Mouse (Mus musculus) large intestine, adult 2 months (tissue): ENCODE results near the gene Cops2. TPM values are rescaled to one million over a fixed set of nuclear protein-coding genes. Genes with fewer than 3 reads are reported as not detected.

Source experiments
- DNase-seq: peaks from one replicate; pipeline ENCODE4 v3.0.0-alpha.2; 2012; ENCODE audit warnings: low read depth, low spot score
- WGBS: fragments of 180-500 bp; shearing (Covaris S2); methylation state at CpG from one replicate; pipeline ENCODE4 v1.1.7; 2018; 5-methylcytosine and 5-hydroxymethylcytosine counted together
- polyA plus RNA-seq: library from polyadenylated mRNA; depleted of rRNA; stranded (reverse); fragments of >200 nt; gene quantifications from 2 replicates; pipeline ENCODE4 v1.2.3, GENCODE M21; 2012; rRNA removed

The Cops2 gene
- polyA plus RNA-seq, 1 experiment: 8.5 TPM

GRCm38 (mm10) chr2:125784392-125784791, 74.5 kb downstream of the Cops2 start:
- 68% methylated on average over 4 of the region's 4 CpGs for WGBS
- DNase-seq: no peak

GRCm38 (mm10) chr2:125783868-125784267, 75.1 kb downstream of the Cops2 start:
- WGBS: 61% methylated on average over 4 of the region's 4 CpGs
- DNase-seq: no peak

GRCm38 (mm10) chr2:125782719-125783109, 76.2 kb downstream of the Cops2 start, which contains the start of gene Secisbp2l:
Gene Secisbp2l (minus strand): TSS chr2:125782870.
- under 1% methylated on average over 27 of the region's 28 CpGs for WGBS
- DNase-seq: peak; percentile 58

GRCm38 (mm10) chr2:125781978-125782718, 76.8 kb downstream of the Cops2 start:
- DNase-seq: no peak
- under 1% methylated on average over 44 of the region's 44 CpGs for WGBS

- 47% methylated on average over 2 of the region's 2 CpGs for WGBS
- no peak for DNase-seq
These were observed 77.9 kb downstream of the Cops2 start for GRCm38 (mm10) chr2:125781006-125781405.

Other genes starting within 250 kb of the Cops2 start
- gene Cep152, start 234.0 kb downstream of the Cops2 start, polyA plus RNA-seq: 1.3 and 2.2 TPM in 2 replicates
- 5.4 and 5.6 TPM in 2 replicates for gene Eid1, start 186.0 kb downstream of the Cops2 start, polyA plus RNA-seq
- gene Shc4, start 135.0 kb downstream of the Cops2 start, polyA plus RNA-seq: 0.16 and 0.22 TPM in 2 replicates
- 8.4 and 15.1 TPM in 2 replicates for gene Secisbp2l, start 76.3 kb downstream of the Cops2 start, polyA plus RNA-seq
- gene Galk2, start within 50 bp of the Cops2 start, polyA plus RNA-seq: 25.1 and 26.8 TPM in 2 replicates
- 1.8 and 3.5 TPM in 2 replicates for gene Fgf7, start 175.5 kb upstream of the Cops2 start, polyA plus RNA-seq